Mouse (Mus musculus) spleen, adult 2 months (tissue): Measurements from ENCODE around the gene Krtap5-1.

ENCODE experiments used
- CTCF ChIP-seq: fragments of 200-500 bp; IDR thresholded peaks from 2 replicates; pipeline ENCODE4 v1.5.1; 2011; ENCODE audit warnings: mild to moderate bottlenecking, inconsistent platforms; ENCODE audit not compliant: insufficient read depth, insufficient read length, insufficient replicate concordance; ENCODE audit errors: extremely low read depth
- POLR2A ChIP-seq: fragments of 200-500 bp; IDR thresholded peaks from 2 replicates; pipeline ENCODE4 v1.6.1; 2011; ENCODE audit warnings: low read depth, low read length, inconsistent platforms

- TF ChIP-seq POLR2A: no peak
- TF ChIP-seq CTCF: no peak
Measured at GRCm38 (mm10) chr7:142295418-142295817, 1.5 kb downstream of the Krtap5-1 start.
